Mouse (Mus musculus) E14TG2a.4 (cell line): ENCODE results near the gene Gm11569.

Experiments
- CTCF ChIP-seq: conservative IDR thresholded peaks from 2 replicates; pipeline ENCODE4 v1.5.1; 2014; ENCODE audit warnings: low read length
- POU5F1 ChIP-seq: IDR thresholded peaks from 2 replicates; pipeline ENCODE4 v1.6.1; 2014; ENCODE audit warnings: low read length, borderline replicate concordance

- TF ChIP-seq CTCF: no peak
- no peak for TF ChIP-seq POU5F1
Measured at GRCm38 (mm10) chr11:99842185-99842584, 43.5 kb upstream of the Gm11569 start.
